Mouse (Mus musculus) left cerebral cortex, postnatal 14 days (tissue): ENCODE data around the gene Rps9. TPM values are rescaled to one million over a fixed set of nuclear protein-coding genes. Genes with fewer than 3 reads are reported as not detected.
"Not testable (repeated sequence)": the region's sequence is repeated elsewhere in the genome, so short reads cannot be mapped to it uniquely, and the experiment has no call there.

ENCODE experiments used
- DNase-seq, 2 experiments: peaks; one replicate each; pipeline ENCODE4 v3.0.0; 2021 to 2022; ENCODE audit warnings: low spot score in 2 of 2, mixed read lengths in 1 of 2
- intact Hi-C: fragments of 180-260 bp; cut with DNase I; formaldehyde crosslinking; loops from one replicate; pipeline ENCODE4 v1.15.1; 2025
- total RNA-seq, 2 experiments: library from RNA; stranded (reverse); gene quantifications; 2 replicates each; pipeline ENCODE4 v1.2.3; 2021

Rps9 gene
- total RNA-seq, 2 experiments from 2014 or later: 367 to 392 TPM

GRCm38 (mm10) chr7:3692987-3693808 lies 10.6 kb upstream of the Rps9 start, which contains the start of gene Mboat7:
Gene Mboat7 (minus strand): TSS chr7:3693523.
- peak; percentile 99 to 100 for DNase-seq
- intact Hi-C loops: loop anchor here (5.0 kb wide), 1 partner anchor 46 kb away; the partner anchor contains the start of gene Cnot3

DNA sequence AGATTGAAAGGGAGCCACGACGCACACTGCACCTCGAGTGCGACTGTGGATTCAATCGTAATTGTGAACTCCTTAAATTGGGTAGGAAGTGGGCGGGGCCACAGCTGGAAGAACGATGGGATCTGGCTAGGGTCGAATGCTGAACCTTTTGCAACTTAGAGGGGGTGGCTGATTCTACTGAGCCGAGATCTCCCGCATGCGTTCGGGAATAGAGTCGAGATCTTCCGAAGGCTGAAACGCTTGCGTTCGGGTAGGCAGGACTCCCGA lies 10.1 kb upstream of the Rps9 start:
- DNase-seq: peak in 1 of 2 experiments; percentile 92
- intact Hi-C loops: loop anchor here (5.0 kb wide), 1 partner anchor 46 kb away; the partner anchor contains the start of gene Cnot3

DNA sequence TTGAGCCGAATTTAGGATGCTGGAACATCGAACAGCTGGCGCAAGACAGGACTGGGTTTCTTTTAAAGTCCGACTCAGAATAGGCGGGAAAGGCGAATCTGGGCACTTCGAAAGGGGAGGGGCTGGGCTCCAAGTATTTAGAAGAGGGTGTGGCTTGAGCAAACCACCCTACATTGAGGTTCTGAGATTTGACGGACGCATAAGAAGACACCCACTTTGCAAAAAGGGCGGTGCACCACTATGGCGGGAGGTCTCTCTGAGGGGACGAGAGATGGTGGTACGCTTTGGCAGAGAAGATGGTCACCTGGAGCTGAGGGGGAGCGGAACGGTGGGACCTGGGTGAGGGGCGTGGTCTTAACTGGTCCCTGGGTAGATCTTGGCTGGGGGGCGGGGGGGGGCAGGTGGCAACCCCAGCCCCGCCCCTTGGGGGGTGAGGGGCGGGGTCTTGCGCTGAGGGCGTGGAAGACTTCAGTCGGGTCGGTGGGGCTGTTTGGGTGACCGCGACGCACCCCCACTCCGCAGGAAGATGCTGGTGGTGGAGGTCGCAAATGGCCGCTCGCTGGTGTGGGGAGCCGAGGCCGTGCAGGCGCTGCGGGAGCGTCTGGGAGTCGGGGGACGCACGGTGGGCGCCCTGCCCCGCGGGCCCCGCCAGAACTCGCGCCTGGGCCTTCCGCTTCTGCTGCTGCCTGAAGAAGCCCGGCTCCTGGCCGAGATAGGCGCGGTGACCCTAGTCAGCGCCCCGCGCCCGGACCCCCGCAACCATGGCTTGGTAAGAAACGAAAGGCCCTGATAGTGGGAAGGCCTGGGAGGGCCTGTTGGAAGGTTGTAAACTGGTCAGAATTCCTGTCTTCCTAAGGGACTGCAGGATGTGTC lies 9.5 kb upstream of the Rps9 start:
- intact Hi-C loops: loop anchor here (5.0 kb wide), 1 partner anchor 47 kb away; the partner anchor contains the start of gene Cnot3
- DNase-seq: peak; percentile 58 to 83

- intact Hi-C loops: loop anchor here (5.0 kb wide), 2 partner anchors 48 to 447 kb away; partner anchors contain the start of gene Cnot3
- DNase-seq: not testable (repeated sequence)
These were observed 8.9 kb upstream of the Rps9 start for GRCm38 (mm10) chr7:3694949-3695305.

DNA sequence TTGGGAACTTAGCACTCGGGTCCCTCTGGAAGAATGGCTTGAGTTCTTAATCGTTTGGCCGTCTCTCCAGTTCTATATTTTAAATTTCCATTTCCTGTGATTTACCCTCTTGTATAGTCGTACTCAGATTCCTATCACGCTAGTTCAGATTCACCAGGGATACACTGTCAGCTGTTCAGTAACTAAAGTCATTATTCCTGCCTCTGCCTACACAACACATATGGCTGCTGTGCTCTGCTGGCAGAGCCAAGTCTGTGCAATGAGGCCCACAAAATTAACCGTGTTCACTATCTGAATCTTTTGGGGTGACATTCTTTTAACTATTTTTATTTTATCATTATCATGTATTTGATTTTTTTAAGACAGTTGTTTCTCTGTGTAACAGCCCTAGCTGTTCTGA lies 5.3 kb upstream of the Rps9 start:
- intact Hi-C loops: loop anchor here (5.0 kb wide), 1 partner anchor 444 kb away; no protein-coding TSS in a partner anchor
- no peak for DNase-seq

DNA sequence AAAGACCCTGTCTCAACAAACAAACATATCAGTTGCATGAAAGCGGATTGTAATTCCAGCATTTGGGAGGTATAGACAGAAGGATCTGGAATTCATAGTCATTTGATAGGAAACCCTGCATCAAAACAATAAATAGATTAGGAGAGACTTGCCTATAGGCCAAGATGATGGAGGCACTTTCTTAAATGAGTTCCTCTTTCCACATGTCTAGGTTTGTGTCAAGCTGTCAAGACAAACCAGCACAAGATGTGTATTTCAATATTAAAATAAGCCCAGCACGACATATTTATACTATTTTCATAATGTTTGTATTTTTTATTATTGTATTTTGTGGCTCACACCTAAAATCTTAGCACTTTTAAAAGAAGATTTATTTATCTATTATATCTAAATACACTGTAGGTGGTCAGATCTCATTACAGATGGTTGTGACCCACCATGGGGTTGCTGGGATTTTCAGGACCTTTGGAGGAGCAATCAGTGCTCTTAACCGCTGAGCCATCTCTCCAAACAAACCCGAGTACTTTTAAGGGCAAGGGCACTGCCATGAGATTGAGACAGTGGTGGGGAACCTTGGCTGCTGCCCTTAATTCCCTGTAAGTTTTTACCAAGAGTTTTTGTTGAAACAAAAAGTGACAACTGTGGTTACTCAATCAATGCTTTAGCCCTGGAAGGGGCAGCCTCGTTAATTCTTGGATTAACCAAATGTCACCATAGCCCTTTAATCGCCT lies 480 bp upstream of the Rps9 start:
- DNase-seq: no peak
- intact Hi-C loops: loop anchor here (10.0 kb wide), 1 partner anchor 741 kb away; the partner anchor contains the start of gene Rdh13

DNA sequence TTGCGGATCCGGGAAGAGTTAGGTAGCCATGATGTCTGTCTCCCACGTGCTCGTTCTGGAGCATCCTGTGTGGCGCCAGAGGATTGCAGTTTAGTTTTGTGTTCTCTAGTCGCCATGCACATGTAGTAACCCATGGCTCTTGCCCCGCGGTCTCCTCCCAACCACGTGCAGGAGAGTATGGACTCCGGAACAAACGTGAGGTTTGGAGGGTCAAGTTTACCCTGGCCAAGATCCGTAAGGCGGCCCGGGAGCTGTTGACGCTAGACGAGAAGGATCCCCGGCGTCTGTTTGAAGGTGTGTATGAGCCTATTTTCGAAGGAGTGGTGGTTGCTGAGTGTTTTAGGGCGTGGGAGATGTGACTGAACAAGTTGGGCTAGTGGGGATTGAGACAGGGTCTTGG lies 682 bp downstream of the Rps9 start:
- no peak for DNase-seq
- intact Hi-C loops: loop anchor here (10.0 kb wide), 1 partner anchor 740 kb away; the partner anchor contains the start of gene Rdh13

DNA sequence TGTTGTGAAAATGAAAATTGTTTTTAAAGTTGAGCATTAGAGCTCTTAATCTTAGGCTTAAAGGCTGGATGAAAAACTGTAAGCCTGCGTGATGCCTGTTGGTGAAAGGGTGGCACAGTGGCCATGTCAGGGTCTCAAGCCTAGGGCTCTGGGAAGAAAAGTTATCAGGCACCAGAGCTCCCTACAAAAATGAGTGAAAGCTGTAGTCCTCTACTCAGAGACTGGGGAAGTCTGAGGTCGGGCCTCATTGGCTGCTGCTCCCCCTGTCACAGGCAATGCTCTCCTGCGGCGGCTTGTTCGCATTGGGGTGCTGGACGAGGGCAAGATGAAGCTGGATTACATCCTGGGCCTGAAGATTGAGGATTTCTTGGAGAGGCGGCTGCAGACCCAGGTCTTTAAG lies 1.7 kb downstream of the Rps9 start:
- DNase-seq: not testable (repeated sequence)
- intact Hi-C loops: loop anchor here (10.0 kb wide), 1 partner anchor 739 kb away; the partner anchor contains the start of gene Rdh13

GRCm38 (mm10) chr7:3705911-3706310 lies 2.1 kb downstream of the Rps9 start:
- intact Hi-C loops: loop anchor here (10.0 kb wide), 1 partner anchor 739 kb away; the partner anchor contains the start of gene Rdh13
- DNase-seq: no peak

DNA sequence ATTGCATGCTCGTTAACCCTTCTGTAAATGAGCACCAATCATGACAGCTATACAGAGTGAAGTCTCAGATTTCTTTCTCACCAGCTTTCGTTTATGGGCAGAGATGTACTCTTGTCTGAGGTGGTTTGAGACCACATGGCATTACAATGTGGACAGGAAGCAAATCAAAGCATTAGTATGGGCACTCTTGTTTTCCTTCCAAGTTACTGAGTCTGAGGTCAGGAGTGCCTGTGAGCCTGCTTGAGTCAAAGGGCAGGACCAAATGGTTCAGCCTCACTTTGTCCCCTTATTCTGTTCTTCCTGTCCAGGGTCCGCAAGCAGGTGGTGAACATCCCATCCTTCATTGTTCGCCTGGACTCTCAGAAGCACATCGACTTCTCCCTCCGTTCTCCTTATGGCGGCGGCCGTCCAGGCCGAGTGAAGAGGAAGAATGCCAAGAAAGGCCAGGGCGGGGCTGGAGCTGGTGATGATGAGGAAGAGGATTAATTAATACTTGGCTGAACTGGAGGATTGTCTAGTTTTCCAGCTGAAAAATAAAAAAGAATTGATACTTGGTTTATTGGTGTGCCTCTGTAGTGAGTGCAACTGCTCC lies 2.6 kb downstream of the Rps9 start:
- DNase-seq: no peak
- intact Hi-C loops: loop anchor here (10.0 kb wide), 1 partner anchor 738 kb away; the partner anchor contains the start of gene Rdh13

- no peak for DNase-seq
- intact Hi-C loops: loop anchor here (10.0 kb wide), 1 partner anchor 738 kb away; the partner anchor contains the start of gene Rdh13
These were observed 3.2 kb downstream of the Rps9 start for GRCm38 (mm10) chr7:3707027-3707426.

DNA sequence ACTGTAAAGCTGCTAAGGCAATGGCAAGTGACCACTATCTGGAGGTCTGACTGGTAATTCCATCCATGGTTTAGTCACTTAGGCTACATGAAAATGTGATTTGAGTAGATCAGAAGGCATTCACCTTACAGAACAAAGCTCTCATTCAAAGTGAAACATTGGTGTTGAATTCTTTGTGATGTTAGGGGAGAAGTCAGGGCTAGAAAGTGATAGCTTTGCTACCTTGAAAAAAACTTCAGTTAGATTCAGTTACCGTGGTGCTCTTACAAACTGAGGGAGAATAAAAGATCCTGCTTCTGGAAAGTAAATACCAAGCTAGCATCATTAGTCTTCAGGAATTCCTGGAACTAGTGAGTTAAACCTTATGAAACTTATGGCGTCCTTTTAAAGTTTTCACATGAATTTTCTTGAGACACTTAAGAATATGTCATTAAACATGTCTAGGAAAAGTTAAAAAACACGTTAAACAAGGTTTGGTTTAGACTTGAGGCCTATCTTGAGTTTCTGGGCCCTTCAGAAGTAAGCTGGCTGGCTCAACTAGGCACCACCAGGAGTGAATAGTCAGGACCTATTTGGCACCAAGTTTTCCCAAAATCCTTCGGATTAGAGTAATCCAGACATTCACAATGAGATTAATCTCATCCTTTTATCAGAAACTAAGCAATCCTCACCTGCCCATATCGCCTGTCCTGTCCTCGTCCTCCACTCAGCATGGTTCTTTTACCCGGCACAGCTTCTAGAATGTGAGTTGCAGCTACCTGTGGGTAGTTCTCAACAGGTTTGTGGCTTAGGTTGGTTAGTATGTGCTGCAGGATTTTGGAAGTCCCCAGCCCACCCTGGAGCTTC lies 4.0 kb downstream of the Rps9 start:
- intact Hi-C loops: loop anchor here (10.0 kb wide), 1 partner anchor 737 kb away; the partner anchor contains the start of gene Rdh13
- no peak for DNase-seq

- not testable (repeated sequence) for DNase-seq
- intact Hi-C loops: loop anchor here (10.0 kb wide), 1 partner anchor 736 kb away; the partner anchor contains the start of gene Rdh13
These were observed 4.7 kb downstream of the Rps9 start for GRCm38 (mm10) chr7:3708447-3708980.

GRCm38 (mm10) chr7:3709000-3709399 lies 5.2 kb downstream of the Rps9 start:
- DNase-seq: no peak
- intact Hi-C loops: loop anchor here (10.0 kb wide), 1 partner anchor 736 kb away; the partner anchor contains the start of gene Rdh13

GRCm38 (mm10) chr7:3712264-3712942 lies 8.6 kb downstream of the Rps9 start:
- intact Hi-C loops: no loop called here
- no peak for DNase-seq

DNA sequence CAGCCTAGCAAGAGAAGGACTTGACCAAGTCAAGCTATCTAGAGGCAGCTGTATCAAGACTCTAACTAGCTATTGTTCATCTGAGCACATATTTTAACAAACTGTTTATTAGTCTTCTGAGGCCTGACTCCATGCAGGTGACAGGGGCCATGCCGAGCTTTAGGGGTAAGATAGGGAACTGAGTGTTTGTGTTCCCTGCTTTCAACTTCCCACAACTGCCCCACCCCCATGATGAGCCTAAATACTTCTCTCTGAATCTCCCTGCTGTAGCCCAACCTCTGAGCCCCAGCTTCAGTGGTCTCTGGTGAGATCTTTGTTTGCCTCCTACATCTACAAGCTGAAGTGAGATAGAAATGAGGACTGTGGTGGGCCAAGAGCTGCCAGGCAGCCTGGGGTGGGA lies 11.5 kb downstream of the Rps9 start:
- intact Hi-C loops: no loop called here
- no peak for DNase-seq

- DNase-seq, intact Hi-C loops: not testable (repeated sequence)
These were observed 16.5 kb downstream of the Rps9 start, which contains the start of gene Pirb for GRCm38 (mm10) chr7:3720268-3720667. Gene Pirb (minus strand): TSS chr7:3720391.
